In the genomic region with DNA sequence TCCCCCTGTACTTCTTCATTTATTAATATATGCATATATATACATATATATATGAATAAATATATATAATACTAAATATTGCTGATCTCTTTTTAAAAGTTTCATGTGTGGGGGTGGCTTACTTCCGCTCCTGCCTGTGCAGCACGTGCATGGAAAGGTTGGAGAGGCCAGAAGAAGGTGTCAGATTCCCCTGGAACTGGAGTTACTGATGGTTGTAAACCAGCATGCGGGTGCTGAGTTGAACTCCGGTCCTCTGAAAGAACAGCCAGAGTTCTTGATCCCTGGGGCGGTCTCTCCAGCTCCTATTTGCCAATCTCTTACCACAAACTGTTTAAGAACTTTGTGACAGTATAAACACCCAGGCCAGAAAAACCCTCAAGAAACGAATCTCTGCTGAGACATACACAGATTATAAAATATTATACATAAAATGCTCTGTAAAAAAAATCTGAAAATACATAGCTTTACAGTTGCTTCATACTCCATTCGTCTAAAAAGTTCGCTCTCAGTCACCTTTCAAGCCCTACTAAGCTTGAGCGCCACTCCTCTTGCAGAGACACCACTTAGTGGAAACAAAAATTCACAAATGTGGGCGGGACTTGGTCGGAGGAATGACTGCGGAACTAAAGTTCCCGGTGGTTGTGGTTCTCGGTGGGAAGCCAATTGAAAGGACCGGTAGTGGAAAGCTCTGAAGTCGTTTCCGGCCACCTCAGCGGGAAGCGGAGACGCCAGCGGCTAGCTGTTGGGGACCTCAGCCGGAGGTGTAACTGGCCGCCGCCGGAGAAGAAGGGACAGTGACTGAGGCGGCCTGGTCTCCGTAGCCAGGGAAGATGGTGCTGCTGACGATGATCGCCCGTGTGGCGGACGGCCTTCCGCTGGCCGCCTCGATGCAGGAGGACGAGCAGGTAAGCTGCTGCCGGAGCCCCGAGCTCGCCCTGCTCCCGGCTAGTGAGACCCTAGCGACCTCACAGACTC, we compare ENCODE assay signal across 8 mouse cellular contexts. TPM values are rescaled to one million over a fixed set of nuclear protein-coding genes. Genes with fewer than 3 reads are reported as not detected.
DNase-seq lines count a peak whose midpoint lies in the region; ATAC-seq and TF ChIP-seq lines count a peak whose summit lies in the region.

A gene (plus strand): TSS at position 675 of the 975 bp plus-strand sequence.

- TF ChIP-seq EP300 in lung, postnatal 0 days (IDR thresholded peaks at IDR 0.05), result peak; percentile 42

- no peaks in the 10 kb centered on the region for H3K27me3 ChIP-seq in hindbrain, embryonic 10.5 days (ENCODE audit: insufficient read depth, poor library complexity, severe bottlenecking)
- no peaks in the 10 kb centered on the region for H3K27me3 ChIP-seq in lung, postnatal 0 days (replicated peaks; ENCODE audit: insufficient read depth, low read length)

- no peak for TF ChIP-seq CTCF in lung, postnatal 0 days (IDR thresholded peaks at IDR 0.05)

- peak; percentile 94 for DNase-seq in MN1 (ENCODE audit: low spot score)
- peak; percentile 92 for DNase-seq in cerebellum, adult 9-10 months
- peak; percentile 87 for DNase-seq in hindbrain, embryonic 10.5 days (ENCODE audit: low spot score)
- DNase-seq in layer of hippocampus, adult 9-11 months, result peak; percentile 86
- peak; percentile 95 for DNase-seq in lung, postnatal 0 days (ENCODE audit: low spot score)
- DNase-seq in ovary, postnatal 14 days (ENCODE audit: low spot score), result peak; percentile 84
- DNase-seq in thymus, postnatal 14 days, result peak; percentile 88

- 6% methylated on average over 41 of the region's 41 CpGs for WGBS in hindbrain, embryonic 10.5 days
- 2% methylated on average over 41 of the region's 41 CpGs for WGBS in lung, postnatal 0 days

- H3K9me3 ChIP-seq in hindbrain, embryonic 10.5 days, result no peaks in the 10 kb centered on the region
- no peaks in the 10 kb centered on the region for H3K9me3 ChIP-seq in lung, postnatal 0 days (ENCODE audit: low read length)

- H3K4me3 ChIP-seq in hindbrain, embryonic 10.5 days, result peak within 1 kb of the TSS; percentile 96
- peak within 1 kb of the TSS; percentile 92 for H3K4me3 ChIP-seq in lung, postnatal 0 days (ENCODE audit: low read depth, low read length)

- no peaks in the 10 kb centered on the region for H3K36me3 ChIP-seq in hindbrain, embryonic 10.5 days
- no peaks in the 10 kb centered on the region for H3K36me3 ChIP-seq in lung, postnatal 0 days (ENCODE audit: insufficient read depth, low read length)

- H3K4me1 ChIP-seq in hindbrain, embryonic 10.5 days (replicated peaks), result peaks cover 17% of the 10 kb centered on the region
- peaks cover 3% of the 10 kb centered on the region; the same call in 1 of the 2 replicates for H3K4me1 ChIP-seq in lung, postnatal 0 days (ENCODE audit: insufficient read depth, low read depth, low read length)

- peak within 1 kb of the TSS; percentile 90 for H3K9ac ChIP-seq in lung, postnatal 0 days (replicated peaks; ENCODE audit: low read depth)

- ATAC-seq in frontal cortex, adult (ENCODE audit: low TSS enrichment), result peak; percentile 96
- ATAC-seq in lung, postnatal 0 days, result peak; percentile 91

- H3K27ac ChIP-seq in hindbrain, embryonic 10.5 days, result peak within 1 kb of the TSS; percentile 91
- H3K27ac ChIP-seq in lung, postnatal 0 days (ENCODE audit: low read length), result peak within 1 kb of the TSS; percentile 68

- peak within 1 kb of the TSS; percentile 66 for H3K4me2 ChIP-seq in lung, postnatal 0 days (replicated peaks; ENCODE audit: low read depth, low read length)

RNA-seq across cellular contexts. Expression of the gene that starts here (rescaled TPM):
- polyA plus RNA-seq in hindbrain, embryonic 10.5 days (2016; fragmentation: Nextera tagmentation; extraction: Ambion mirVana), result 109 and 121 TPM in 2 replicates
- 87.9 and 88.7 TPM in 2 replicates for polyA plus RNA-seq in lung, postnatal 0 days (2015; fragmentation: Nextera tagmentation; extraction: Ambion mirVana)

Comparison
In these comparisons a context has a peak if more than half of its experiments do, and no peak if none do; other contexts are left out.
1. Peak in every context shown above with its lines: DNase-seq, ATAC-seq, H3K4me3 ChIP-seq and H3K27ac ChIP-seq.